Mouse (Mus musculus): ENCODE results near the gene 9930111J21Rik1. TPM values are rescaled to one million over a fixed set of nuclear protein-coding genes. Genes with fewer than 3 reads are reported as not detected.
"Not testable (repeated sequence)": the region's sequence is repeated elsewhere in the genome, so short reads cannot be mapped to it uniquely, and the experiment has no call there.

9930111J21Rik1 gene
- polyA plus RNA-seq, 1 experiment from 2014 or later, result 0.50 TPM

DNA sequence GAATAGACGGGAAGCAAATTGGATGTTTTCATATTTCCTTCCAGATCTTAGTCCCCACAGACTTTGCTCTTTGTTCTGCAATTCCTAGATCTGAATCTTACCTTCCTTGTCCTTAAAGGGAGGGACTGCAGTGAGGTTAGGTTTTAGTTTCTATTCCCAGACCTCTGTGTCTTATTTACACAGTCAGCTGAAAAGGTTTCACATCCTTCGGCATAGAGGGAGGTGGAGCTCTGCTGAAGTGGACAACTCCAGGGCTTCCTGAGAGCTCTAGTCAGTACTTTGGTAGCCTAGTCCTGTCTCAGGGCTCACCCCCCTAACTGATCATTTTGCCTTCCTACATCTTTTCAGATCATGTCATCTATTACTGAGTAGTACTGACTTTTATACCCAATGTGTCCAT lies 77.2 kb downstream of the 9930111J21Rik1 start, which contains the start of gene Gm5431:
Gene Gm5431 (minus strand): TSS at position 194 of the 400 bp plus-strand sequence.
- WGBS, result 63% methylated on average over 2 of the region's 2 CpGs
- no peak within 1 kb of the TSS for H3K4me3 ChIP-seq (replicated peaks; ENCODE audit: low read depth, low read length)
- ATAC-seq (replicated peaks; ENCODE audit: low FRiP score, low read depth) (no peak), DNase-seq (ENCODE audit: low spot score) (peak; percentile 10)
- no peak within 1 kb of the TSS for H3K27ac ChIP-seq
- no peaks in the 10 kb centered on the region for H3K9me3 ChIP-seq (replicated peaks; ENCODE audit: low read length)
- H3K9ac ChIP-seq (ENCODE audit: low read depth, low read length), result no peak within 1 kb of the TSS
- H3K27me3 ChIP-seq (ENCODE audit: insufficient read depth, low read length), result no peaks in the 10 kb centered on the region
- no peaks in the 10 kb centered on the region for H3K36me3 ChIP-seq (ENCODE audit: insufficient read depth, low read length)
- no peak within 1 kb of the TSS for H3K4me2 ChIP-seq (ENCODE audit: low read length)
- no peak for TF ChIP-seq CTCF (IDR thresholded peaks at IDR 0.05; ENCODE audit: low read depth)
- no peaks in the 10 kb centered on the region for H3K4me1 ChIP-seq (replicated peaks; ENCODE audit: insufficient read depth, low read length)

DNA sequence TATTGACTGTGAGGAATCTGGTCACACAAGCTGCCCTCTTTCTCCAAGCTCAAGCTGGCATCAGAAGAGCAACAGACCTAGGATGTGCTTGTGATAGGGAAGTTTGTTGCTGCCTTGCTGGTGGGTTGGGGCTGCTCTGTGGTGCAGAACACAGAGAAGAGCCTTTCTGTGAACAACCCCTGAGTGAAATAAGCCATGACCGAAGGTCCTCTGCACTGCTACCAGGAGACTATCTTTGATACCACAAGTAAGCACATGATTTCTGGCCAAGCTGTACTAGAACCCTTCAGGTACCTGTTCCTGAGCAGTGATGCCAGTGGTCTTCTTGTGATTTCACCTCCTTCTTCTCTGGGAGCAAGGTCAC lies 77.6 kb downstream of the 9930111J21Rik1 start:
- H3K4me1 ChIP-seq (replicated peaks; ENCODE audit: insufficient read depth, low read length); H3K27me3 ChIP-seq (ENCODE audit: insufficient read depth, low read length); H3K4me2 ChIP-seq (ENCODE audit: low read length); H3K9ac ChIP-seq (ENCODE audit: low read depth, low read length); H3K9me3 ChIP-seq (replicated peaks; ENCODE audit: low read length); DNase-seq (ENCODE audit: low spot score); ATAC-seq (replicated peaks; ENCODE audit: low FRiP score, low read depth); H3K4me3 ChIP-seq (replicated peaks; ENCODE audit: low read depth, low read length); H3K27ac ChIP-seq; H3K36me3 ChIP-seq (ENCODE audit: insufficient read depth, low read length): not testable (repeated sequence)
- WGBS, result 89% methylated on average over 1 of the region's 1 CpGs

DNA sequence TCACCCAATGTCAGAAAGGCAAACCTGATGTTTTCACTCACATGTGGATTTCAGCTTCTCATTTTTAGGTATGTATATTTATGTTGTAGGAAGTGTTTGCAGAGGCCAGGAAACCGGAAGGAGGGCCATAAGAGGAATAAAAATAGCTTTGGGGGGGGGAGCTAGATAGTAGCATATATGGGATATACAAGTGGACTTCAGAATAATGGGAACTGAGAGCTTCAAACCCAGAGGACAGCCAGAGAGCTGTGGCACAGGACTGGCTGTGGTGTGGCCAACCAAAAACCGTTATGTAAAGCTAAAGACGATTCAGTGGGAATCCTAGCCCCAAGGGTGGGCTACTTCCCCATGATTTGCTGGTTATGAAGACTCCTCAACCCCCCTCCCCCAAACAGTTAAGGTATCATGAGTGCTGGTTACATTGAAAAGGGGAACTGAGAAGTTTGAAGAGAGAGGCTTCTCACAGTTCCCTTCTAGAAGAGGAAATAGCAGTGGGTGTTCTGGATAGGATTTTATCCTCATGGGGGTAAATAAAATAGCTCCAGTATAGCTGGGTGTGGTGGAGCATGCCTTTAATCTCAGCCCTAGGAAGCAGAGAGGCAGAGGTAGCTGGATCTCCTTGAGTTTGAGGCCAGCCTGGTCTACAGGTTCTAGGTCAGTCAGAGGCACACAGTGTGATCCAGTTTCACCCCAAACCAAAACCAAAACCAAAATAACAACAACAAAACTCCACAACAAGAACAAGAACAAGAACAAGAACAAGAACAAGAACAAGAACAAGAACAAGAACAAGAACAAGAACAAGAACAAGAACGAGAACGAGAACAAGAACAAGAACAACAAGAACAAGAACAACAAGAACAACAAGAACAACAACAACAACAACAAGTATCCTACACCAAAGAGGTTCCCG lies 78.3 kb downstream of the 9930111J21Rik1 start:
- not testable (repeated sequence) for H3K4me2 ChIP-seq (ENCODE audit: low read length); DNase-seq (ENCODE audit: low spot score); ATAC-seq (replicated peaks; ENCODE audit: low FRiP score, low read depth); H3K9ac ChIP-seq (ENCODE audit: low read depth, low read length); H3K9me3 ChIP-seq (replicated peaks; ENCODE audit: low read length); H3K27me3 ChIP-seq (ENCODE audit: insufficient read depth, low read length); H3K4me1 ChIP-seq (replicated peaks; ENCODE audit: insufficient read depth, low read length); H3K4me3 ChIP-seq (replicated peaks; ENCODE audit: low read depth, low read length); H3K27ac ChIP-seq; H3K36me3 ChIP-seq (ENCODE audit: insufficient read depth, low read length)
- WGBS, result 80% methylated on average over 6 of the region's 6 CpGs

DNA sequence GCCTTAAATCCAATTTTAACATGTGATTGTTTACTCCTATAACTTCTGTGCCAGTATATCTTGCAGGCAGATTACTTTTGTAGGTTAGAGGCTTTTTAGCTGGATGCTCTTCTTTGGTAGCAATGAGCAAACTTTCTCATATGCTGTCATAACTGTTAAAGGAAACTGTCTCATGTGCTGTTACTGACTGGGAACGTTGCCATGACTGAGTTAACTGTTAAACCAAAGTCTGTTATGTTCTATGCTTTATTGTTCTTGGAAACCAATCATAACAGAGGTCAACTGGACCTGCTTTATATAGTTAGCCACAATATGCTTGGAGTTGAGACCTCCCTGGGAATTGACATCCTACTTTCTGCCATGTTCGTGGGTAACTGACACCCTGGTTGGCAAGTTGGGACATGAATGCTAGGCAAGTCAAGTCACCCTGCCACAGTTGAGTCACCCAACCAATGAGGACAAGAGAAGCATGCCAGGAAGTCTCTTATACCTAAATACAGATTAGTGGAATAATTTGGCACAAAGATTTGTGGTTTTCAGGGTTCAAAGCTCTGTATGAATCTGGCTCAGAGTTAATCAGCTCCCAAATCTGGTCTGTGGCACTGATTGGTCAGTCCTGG lies 80.3 kb downstream of the 9930111J21Rik1 start:
- no peaks in the 10 kb centered on the region for H3K36me3 ChIP-seq (ENCODE audit: insufficient read depth, low read length)
- no peaks in the 10 kb centered on the region for H3K27me3 ChIP-seq (ENCODE audit: insufficient read depth, low read length)
- H3K4me1 ChIP-seq (replicated peaks; ENCODE audit: insufficient read depth, low read length), result no peaks in the 10 kb centered on the region
- H3K9ac ChIP-seq (ENCODE audit: low read depth, low read length), result no peak overlapping the region
- WGBS, result 57% methylated on average over 2 of the region's 2 CpGs
- ATAC-seq (replicated peaks; ENCODE audit: low FRiP score, low read depth), result no peak
- H3K4me2 ChIP-seq (ENCODE audit: low read length), result no peak overlapping the region
- DNase-seq (ENCODE audit: low spot score), result peak; percentile 11
- H3K4me3 ChIP-seq (replicated peaks; ENCODE audit: low read depth, low read length), result no peak overlapping the region
- no peaks in the 10 kb centered on the region for H3K9me3 ChIP-seq (replicated peaks; ENCODE audit: low read length)
- no peak overlapping the region for H3K27ac ChIP-seq
- TF ChIP-seq CTCF (IDR thresholded peaks at IDR 0.05; ENCODE audit: low read depth), result no peak

Other genes starting within 250 kb of the 9930111J21Rik1 start
- 732 and 795 TPM in 2 replicates for gene Rack1, start 179.1 kb downstream of the 9930111J21Rik1 start, polyA plus RNA-seq (2015; fragmentation: Nextera tagmentation; extraction: Ambion mirVana)
- 5.2 and 5.3 TPM in 2 replicates for gene Trim41, start 162.0 kb downstream of the 9930111J21Rik1 start, polyA plus RNA-seq (2015; fragmentation: Nextera tagmentation; extraction: Ambion mirVana)
- 10.2 and 10.5 TPM in 2 replicates for gene Trim7, start 153.3 kb downstream of the 9930111J21Rik1 start, polyA plus RNA-seq (2015; fragmentation: Nextera tagmentation; extraction: Ambion mirVana)
- 4.4 and 10.3 TPM in 2 replicates for gene Gm12184, start 152.7 kb downstream of the 9930111J21Rik1 start, polyA plus RNA-seq (2015; fragmentation: Nextera tagmentation; extraction: Ambion mirVana)
- gene Irgm1, start 107.7 kb downstream of the 9930111J21Rik1 start, polyA plus RNA-seq (2015; fragmentation: Nextera tagmentation; extraction: Ambion mirVana), result 32.0 and 33.2 TPM in 2 replicates
- 0.24 and 0.43 TPM in 2 replicates for gene Gm5431, start 77.2 kb downstream of the 9930111J21Rik1 start, polyA plus RNA-seq (2015; fragmentation: Nextera tagmentation; extraction: Ambion mirVana)
- 5.0 and 5.7 TPM in 2 replicates for gene Psme2b, start 33.2 kb downstream of the 9930111J21Rik1 start, polyA plus RNA-seq (2015; fragmentation: Nextera tagmentation; extraction: Ambion mirVana)
- gene Olfr56, start 509 bp downstream of the 9930111J21Rik1 start, polyA plus RNA-seq (2015; fragmentation: Nextera tagmentation; extraction: Ambion mirVana), result 0.09 TPM in 2 replicates
- not detected in 2 replicates for gene Gm12185, start 12.8 kb upstream of the 9930111J21Rik1 start, polyA plus RNA-seq (2015; fragmentation: Nextera tagmentation; extraction: Ambion mirVana)
- gene Tgtp1, start 14.8 kb upstream of the 9930111J21Rik1 start, polyA plus RNA-seq (2015; fragmentation: Nextera tagmentation; extraction: Ambion mirVana), result 4.9 and 5.5 TPM in 2 replicates
- gene 9930111J21Rik2, start 71.8 kb upstream of the 9930111J21Rik1 start, polyA plus RNA-seq (2015; fragmentation: Nextera tagmentation; extraction: Ambion mirVana), result 0.68 TPM in 2 replicates
- 1.6 and 2.2 TPM in 2 replicates for gene Tgtp2, start 84.8 kb upstream of the 9930111J21Rik1 start, polyA plus RNA-seq (2015; fragmentation: Nextera tagmentation; extraction: Ambion mirVana)
- gene Ifi47, start 97.2 kb upstream of the 9930111J21Rik1 start, polyA plus RNA-seq (2015; fragmentation: Nextera tagmentation; extraction: Ambion mirVana), result 4.3 and 6.2 TPM in 2 replicates
- gene Olfr1396, start 135.5 kb upstream of the 9930111J21Rik1 start, polyA plus RNA-seq (2015; fragmentation: Nextera tagmentation; extraction: Ambion mirVana), result 0.05 TPM in 1 of 2 replicates, not detected in the other
- not detected in 2 replicates for gene Olfr1395, start 162.9 kb upstream of the 9930111J21Rik1 start, polyA plus RNA-seq (2015; fragmentation: Nextera tagmentation; extraction: Ambion mirVana)
- gene Olfr1394, start 175.0 kb upstream of the 9930111J21Rik1 start, polyA plus RNA-seq (2015; fragmentation: Nextera tagmentation; extraction: Ambion mirVana), result not detected in 2 replicates
- gene Btnl9, start 207.8 kb upstream of the 9930111J21Rik1 start, polyA plus RNA-seq (2015; fragmentation: Nextera tagmentation; extraction: Ambion mirVana), result 2.2 and 2.5 TPM in 2 replicates
- gene Zfp62, start 223.9 kb upstream of the 9930111J21Rik1 start, polyA plus RNA-seq (2015; fragmentation: Nextera tagmentation; extraction: Ambion mirVana), result 29.4 and 29.8 TPM in 2 replicates

Data from kidney, postnatal 0 days (tissue).